Mouse (Mus musculus) cerebral cortex, adult 2 months (tissue): ENCODE results near the gene Tmem165.

Experiments used
- WGBS: fragments of 180-500 bp; shearing (Covaris S2); methylation state at CpG from one replicate; pipeline ENCODE4 v1.1.7; 2018; 5-methylcytosine and 5-hydroxymethylcytosine counted together

The Tmem165 gene

DNA sequence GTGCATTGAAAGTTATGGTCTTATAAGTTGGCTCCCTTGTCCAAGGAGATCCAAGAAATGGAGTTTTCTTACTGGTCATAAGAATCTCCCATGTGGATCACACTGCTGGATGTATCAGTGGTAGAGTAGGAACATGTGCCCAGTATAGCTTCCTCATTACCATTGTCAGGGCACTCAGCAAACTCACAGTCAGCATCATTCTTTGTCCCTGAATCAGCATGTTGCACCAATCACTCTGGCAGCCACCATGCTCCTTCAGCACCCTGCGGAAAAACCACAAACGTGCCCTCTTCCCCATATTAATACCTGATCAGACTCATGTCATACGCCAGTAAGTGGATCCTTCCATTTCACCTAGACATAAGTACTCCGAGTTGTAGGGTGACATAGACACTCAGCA lies 8.6 kb upstream of the Tmem165 start:
- 94% methylated on average over 4 of the region's 4 CpGs for WGBS

DNA sequence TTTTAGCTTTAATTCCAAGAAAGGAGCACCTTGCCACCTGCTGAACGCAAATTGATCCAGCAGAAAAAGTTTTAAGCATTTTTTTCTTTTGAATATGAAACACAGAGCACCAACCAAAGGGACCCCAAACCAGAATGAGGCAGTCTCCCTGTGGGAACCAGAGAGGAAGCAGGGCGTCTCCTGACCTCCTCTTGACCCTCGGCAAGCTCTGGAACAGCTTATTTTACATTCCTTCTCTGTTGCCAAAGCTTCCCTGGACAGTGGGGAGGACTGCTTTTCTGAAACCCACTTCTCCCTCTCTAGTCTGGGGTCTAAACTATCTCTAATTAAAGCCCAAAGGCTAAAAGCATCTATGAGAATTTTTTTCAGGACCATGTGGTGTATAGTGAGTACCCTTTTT lies 7.3 kb upstream of the Tmem165 start:
- 69% methylated on average over 3 of the region's 3 CpGs for WGBS

DNA sequence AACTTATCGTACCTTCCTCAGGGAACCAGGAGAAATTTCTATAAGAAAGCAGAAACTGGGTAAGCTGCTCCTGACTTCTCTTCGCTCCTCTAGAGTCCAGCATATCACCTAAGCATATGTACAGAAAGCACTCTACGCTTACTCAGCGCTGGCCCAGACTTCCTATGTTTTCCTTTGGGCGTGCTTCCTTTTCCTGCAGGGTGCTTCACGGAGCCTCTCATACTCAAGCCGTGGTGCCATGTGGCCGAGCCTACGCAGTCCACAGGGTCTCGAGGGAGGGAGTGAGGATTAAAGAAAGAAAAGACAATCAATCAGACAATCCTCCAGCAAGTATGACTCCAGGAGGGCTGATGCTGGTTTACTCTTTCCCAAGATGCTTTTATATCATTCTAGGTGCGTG lies 6.8 kb upstream of the Tmem165 start:
- WGBS, result 77% methylated on average over 11 of the region's 11 CpGs

DNA sequence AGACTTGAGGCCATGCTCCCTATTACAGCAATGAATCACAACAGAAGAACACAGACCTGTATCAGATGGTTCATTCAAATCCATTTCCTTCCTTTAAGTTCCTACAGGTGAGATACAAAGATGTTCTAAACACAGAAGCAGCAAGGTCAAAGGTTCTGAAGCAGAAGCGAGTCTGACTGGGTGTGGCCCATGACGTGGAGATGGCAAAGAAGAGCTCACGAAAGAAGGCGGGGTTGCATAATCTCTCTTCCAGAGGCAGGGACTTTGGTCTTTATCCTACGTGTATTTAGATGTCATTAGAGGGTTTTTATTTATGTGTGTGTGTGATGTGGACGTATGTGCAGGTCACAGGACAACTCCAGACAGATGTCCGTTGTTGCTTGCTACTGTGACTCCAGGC lies 6.0 kb upstream of the Tmem165 start:
- WGBS, result 86% methylated on average over 7 of the region's 7 CpGs

DNA sequence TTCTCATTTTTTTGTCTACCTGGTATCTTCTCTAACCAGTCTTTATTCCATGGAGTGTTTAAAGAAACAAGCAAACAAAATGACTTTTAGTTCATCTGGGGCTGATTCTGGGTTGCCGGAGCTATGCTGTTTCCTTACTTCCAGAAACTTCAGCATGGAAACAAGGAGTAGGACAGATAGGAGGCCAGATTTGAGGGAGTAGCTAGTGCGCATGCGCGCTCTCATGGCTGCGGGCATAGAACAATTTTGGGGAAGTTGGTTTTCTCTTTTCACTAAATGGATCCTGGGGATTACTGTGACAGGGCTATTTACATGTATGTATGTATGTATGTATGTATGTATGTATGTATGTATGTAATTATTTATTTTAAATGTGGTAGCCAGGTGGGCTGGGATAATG lies 4.5 kb upstream of the Tmem165 start:
- WGBS, result 92% methylated on average over 5 of the region's 5 CpGs

DNA sequence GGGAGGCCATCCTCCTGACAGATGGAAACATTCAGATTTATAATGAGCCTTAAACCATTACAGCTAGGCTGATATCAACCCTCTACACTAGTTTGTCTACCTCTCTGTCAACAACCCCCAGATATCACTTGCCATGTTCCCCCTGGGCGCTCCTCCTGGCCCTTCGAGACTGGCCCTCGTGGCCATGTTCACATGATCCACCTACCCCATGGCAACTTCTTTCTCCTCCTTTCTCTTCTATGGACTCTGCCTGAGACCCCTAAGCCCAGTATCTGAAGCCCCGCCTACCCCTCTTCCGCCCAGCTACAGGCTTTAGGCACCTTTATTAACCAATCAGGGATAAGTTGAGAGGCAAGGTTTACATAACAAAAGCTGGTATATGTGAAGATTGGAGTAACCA lies 3.9 kb upstream of the Tmem165 start:
- WGBS, result 91% methylated on average over 5 of the region's 5 CpGs

DNA sequence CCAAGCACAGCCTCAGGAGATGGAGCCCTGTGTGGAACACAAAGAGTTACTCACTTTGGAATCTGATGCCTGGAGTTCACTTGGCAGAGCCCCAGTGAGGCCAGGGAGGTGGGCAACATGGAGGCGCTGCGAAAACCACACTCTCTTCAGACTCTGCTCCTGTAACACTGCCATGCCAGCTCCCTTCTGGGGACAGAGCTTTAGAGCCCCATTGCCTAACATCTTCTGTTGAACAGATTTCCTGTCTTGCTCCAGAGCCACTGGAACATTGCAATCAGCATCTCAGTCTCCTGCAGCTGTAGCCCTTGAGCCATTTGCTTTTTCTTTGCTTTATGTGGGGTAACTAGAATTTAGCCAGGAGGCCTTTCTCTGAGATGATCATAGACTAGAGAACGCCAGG lies 1.4 kb upstream of the Tmem165 start:
- 67% methylated on average over 3 of the region's 3 CpGs for WGBS

DNA sequence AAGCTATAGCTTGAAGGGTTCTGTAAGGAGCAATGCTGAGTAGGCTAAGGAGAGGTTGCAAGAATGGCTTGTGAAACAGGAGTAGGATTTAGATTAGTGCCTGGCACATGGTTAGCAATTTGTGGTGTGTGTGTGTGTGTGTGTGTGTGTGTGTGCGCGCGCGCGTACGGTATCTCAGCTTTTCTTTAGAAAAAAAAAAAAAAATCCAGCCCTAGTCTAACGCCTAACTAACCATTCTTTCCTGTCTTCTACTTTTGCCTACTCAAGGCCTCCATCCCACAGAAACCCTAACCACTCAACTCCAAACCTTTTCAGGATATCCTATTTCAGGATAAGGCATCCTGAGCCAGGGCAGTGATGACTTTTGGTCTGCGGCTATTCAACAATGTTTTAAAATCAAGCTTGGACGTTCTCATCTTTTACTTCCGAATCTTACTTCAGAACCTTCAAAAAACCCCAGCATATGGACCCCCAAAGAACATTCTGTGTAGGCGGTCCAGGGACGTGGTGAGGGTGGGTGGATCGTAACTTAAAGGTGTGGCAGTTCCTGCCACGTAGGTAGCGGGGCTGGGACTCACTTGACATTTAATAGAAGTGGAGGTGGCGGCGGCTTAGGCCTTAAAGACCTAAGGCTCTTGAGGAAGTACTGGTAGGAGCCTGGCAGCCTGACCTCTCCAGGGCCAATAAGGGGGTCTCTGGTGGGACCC lies 484 bp upstream of the Tmem165 start:
- WGBS, result 22% methylated on average over 17 of the region's 17 CpGs

DNA sequence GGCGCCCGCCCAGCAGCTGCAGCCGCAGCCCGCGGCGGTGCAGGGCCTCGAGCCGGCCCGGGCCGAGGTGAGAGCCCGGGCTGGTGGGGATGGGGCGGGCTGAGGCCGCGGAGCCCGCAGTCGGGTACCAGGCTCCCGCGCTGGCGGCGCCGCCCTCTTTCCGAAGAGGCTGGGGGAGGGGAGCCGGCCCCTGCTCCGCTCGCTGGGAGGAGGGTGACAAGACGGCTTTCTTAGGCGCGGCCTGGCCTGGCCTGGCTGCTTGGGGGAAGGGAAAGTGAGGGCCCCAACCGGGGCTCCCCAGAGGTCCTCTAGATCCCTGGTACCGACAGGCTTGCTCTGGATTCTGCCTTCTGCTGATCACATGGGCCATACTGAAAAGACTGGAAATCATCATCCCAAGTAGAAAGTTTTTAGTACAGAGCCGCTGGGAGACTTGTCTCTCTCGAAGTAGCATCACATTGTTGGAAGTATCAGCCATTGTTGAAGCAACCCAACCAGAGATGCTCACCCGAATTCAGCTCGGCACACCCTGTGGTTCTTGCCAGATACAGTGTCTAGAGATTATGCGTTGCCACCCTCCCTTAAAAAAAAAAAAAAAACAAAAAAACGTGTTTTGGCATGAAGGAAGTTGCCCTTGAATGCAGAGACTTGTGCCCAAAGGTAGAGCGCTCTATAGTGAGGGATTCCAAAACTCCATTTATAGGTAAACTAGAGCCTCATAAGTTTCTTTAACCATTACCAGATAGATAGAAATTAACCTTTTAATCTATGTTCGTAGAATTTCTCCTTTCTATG lies 803 bp downstream of the Tmem165 start:
- WGBS, result 3% methylated on average over 38 of the region's 38 CpGs

DNA sequence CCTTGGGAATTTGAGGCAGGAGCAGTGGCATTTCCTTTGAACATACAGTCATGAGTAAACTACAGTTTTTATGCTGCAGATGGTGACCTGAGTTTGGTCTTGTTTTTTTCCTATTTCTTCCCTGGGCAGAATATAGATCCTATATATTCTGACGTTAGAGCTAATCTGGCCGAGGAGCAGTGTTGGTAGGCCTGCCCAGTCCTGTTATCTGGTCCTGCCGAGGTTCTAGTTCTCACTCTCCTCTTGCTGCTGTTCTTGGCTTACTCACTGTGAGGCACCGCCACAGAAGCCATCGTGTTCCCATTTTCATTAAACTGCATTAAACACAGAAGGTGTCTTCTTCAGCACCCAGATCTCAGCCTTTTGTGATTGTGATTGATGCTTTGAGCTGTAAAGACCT lies 4.2 kb downstream of the Tmem165 start:
- 59% methylated on average over 5 of the region's 5 CpGs for WGBS

DNA sequence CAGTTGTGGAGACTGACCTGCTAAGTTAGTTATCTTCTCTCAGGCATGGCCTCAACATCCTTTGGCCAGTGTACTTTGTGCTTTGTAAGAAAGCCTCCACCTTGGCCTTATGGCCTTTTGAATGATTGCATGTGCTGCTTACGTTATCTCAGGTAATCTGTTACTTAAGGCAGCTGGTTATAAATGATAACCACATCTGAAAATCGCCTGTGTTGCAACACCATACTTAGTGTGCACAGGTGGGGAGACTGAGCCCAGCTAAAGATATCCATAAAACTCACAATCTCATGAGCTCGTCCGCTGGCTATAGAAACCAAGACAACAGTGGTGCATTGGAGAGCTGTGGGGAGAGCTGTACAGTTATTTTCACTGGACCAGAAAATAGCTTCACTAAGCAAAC lies 6.9 kb downstream of the Tmem165 start:
- 91% methylated on average over 4 of the region's 4 CpGs for WGBS

DNA sequence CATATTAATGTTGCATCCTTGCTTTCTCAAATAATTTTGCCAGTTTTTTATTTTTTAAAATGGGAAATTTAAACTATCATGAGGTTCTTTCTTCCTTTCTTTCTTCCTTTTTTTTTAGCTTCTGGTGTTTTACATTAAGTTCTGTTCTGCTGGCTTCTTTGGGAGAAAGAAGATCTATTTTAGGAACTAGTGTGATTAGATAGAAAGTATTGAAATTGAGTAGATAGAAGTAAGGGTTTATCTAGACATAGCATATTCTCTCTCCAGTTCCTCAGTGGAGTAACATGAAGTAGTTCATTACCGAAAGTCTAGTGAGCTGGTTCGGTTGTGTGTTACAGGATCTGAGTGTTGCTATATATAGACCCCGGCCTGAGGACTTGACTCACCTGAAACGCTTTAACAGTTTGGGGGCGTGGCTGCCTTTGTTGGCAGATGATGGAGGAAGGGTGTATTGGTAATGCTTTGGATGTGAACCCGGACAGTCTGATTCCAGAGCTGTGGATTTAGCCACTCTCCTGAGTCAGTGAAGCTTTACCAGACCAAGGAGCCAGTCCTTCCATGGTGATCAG lies 10.8 kb downstream of the Tmem165 start:
- WGBS, result 64% methylated on average over 6 of the region's 6 CpGs

DNA sequence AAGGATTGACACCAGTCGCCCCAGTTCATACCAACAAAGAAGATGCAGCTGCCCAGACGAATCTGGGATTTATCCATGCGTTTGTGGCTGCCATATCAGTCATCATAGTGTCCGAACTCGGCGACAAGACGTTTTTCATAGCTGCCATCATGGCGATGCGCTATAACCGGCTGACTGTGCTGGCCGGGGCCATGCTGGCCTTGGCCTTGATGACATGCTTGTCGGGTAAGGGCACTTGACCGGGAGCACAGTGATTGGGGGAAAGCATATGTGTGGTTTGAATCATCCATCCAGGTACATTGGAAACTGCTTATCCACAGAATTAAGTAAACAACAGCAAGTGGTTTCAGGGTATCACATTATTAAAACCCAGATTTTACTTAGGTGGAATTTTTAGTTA lies 15.7 kb downstream of the Tmem165 start:
- WGBS, result 93% methylated on average over 13 of the region's 13 CpGs

DNA sequence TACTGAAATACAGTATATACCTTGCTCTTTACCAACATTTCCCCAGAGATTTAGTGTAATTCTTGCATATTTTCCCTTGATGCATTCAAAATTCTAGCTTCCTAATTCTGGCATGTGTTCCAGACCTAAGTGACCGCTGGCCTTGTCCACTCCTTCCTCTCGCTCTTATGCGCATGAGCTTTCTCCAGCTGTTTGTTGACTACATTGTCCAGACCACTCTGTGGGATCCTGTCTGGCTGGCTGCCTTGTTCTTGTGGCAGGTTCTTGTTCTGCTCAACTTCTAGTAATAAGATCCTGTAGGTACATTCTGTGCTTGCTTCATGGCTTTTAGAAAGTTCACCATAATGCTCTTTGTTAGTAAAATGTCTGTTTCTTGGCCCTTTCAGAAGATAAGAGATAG lies 19.5 kb downstream of the Tmem165 start:
- 74% methylated on average over 3 of the region's 3 CpGs for WGBS

DNA sequence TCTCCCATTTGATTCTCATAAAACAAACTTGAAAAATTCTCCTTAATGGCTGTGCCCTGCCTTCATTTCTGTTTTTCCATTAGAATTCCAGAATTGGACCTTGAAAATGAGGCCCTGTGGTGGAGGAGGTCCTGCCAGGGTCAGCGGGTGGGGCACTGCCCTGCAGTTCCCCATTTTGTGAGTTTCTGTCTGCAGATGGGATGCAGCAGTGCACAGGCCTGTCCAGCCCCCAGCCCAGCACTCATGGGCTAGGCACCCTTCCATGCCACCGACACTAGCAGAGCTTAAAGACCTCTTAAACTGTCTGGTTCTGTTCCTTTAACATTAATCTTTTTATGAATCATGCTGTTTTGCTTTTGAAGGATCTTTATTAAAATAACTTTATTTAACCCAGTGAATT lies 22.2 kb downstream of the Tmem165 start:
- 79% methylated on average over 2 of the region's 2 CpGs for WGBS

DNA sequence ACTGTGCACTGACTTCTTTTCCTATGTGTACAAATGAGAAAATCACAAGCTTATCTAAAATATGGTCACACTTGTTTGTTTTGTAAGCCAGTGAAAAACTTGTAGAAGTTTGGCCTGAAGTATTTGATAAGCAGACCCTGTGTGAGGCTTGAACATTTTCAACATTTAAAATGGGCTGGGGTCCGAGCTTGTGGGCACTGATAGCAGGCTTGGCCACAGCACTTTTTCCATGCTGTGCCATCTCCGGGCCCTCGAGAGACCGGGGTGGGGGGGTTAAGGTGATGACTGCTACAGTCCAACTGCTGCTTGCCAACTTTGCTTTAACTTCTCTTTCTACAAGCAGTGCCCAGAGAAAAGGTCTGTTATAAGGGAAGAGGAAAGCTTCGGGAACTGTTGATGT lies 24.4 kb downstream of the Tmem165 start:
- 84% methylated on average over 5 of the region's 5 CpGs for WGBS

DNA sequence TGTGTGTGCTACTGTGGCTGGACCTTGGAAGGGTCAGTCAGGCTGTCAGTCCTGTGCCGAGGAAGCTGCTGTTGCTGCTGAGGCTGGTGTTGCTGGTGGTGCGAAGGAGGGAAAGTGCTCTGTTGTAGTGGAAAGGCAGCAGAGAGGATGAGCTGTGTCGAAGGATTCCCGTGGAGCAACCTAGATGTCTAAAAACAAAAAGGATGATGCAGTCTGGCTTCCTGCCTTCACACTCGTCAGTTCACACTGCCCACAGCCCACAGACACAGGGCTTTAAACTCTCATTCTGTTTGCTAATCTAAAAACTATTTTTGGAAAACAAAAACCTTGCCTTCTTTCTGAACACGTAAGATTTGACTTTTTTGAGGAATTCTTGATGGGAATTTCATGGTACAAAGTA lies 33.0 kb downstream of the Tmem165 start:
- 25% methylated on average over 6 of the region's 6 CpGs for WGBS

DNA sequence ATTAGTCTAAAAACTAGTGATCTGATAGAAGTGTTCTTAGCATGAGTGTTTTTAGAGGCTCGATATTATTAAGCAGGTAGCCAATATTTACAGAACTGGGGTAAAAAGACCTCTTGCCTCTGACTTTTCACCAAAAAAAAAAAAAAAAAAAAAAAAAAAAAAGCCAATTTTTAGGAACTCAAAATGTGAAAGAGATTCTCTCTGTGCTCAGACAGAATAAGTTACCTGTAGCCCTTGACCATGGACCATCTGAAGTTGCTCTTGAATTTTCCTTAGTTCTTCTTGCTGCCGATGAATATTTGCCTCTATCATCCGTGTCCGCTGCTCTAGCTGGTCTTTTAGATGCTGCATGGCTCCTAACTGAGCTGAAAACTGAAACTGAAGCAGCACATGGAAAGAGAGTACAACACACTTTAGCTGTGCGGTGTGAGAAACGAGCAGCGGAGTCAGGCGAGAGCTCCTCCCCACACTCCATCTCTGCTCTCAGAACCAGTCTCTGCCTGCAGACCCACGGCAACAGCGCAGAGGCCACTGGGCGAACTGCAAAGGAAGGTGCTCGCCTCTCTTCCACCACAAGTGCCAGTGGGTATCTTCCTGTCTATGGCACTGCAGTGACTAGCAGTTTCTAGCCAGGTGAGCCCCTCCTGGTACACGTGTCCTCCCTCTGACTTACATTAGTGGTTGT lies 47.6 kb downstream of the Tmem165 start:
- WGBS, result 95% methylated on average over 13 of the region's 13 CpGs

DNA sequence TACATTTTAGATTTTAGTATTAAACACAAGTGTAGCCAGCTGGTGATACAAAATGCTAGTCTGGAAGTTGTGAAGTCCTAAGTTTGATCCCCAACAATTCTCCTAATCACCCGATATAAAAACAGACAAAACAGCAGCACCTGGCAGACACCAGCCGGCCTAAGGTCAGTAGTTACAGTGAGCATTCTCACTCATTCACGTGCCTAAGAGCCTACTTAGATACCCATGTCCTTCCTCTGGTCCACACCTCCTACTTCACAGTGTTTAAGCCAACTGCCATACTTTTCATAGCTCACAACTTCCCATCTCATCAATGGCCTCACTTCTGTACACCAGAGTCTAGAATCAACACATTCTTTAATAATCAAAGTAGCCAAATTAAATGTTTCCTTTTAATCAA lies 59.6 kb downstream of the Tmem165 start:
- WGBS, result 78% methylated on average over 3 of the region's 3 CpGs

DNA sequence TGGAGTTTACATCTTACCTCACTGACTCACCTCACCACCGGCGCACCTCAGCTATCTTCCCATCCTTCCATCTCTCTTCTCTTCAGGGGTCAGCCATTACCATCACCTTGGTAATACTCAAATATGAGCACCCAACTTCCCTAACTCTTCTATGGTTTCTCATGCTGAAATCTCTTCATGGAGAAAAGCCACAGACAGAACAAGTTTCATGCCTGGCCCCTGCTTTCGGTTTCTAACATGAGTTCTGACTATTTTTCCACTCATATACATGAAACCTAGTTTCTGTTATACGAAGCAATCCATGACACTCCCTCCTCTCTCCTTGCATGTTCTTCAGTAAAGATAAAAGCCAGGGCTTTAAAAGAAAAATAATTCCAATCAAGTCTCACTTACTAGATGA lies 60.2 kb downstream of the Tmem165 start:
- 97% methylated on average over 4 of the region's 4 CpGs for WGBS

DNA sequence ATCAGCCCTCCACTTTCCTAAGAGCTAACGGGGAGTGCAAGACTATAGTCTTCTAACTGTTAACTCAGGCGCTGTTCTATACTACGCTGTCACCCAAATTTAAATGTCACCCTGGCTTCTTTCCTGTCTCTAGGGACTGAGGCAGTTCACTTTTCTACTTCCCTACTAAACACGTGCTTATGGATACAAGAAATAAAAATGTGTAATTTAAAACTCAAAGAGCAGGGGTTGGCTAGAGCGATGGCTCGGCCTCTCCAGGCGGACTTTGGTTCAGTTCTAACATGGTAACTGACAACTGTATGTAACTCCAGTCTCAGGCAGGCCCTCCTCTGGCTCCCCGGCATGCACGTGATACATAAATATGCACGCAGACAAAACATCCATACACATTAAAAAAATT lies 60.8 kb downstream of the Tmem165 start:
- WGBS, result 90% methylated on average over 10 of the region's 10 CpGs

DNA sequence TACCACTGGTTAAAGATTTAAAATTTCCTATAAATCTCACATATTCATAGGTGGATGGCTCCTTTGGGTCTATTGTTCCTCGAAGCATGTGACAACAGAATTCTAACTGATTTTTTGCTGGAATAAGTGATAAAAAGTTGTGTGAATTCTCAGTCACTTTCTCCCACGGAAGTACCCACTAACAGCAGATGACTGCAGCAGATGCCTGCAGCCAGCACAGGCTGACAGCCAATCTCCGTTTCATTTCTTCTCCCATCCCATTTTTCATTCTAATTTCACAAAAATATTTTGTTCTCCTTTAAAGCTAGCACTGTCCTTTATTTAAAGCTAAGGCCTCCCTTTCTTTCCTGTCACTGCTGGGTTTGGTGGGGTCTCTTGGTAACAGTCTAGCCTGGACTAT lies 61.7 kb downstream of the Tmem165 start:
- WGBS, result 48% methylated on average over 3 of the region's 3 CpGs

DNA sequence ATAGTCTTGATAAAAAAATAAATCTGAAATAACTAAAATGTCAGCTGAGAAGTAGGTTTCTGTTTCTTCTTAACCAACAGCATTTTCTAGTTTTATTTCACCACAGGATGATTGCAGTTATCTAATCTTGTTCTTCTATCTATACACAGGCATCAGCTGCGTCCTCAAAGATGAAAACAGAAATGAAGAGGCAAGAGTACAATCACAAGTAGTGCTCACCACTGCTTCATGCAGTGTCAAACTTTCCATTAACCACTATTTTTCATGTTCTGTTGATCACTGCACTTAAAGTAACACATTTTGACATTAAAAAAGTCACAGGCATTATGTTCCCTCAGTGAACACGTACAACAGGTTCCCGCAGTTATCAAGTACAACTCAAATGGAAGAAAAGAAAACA lies 67.3 kb downstream of the Tmem165 start:
- 83% methylated on average over 3 of the region's 3 CpGs for WGBS
